10 mouse cellular contexts compared by ENCODE assay signal in genomic region chr2:132017611-132018010, GRCm38 (mm10). TPM values are rescaled to one million over a fixed set of nuclear protein-coding genes. Genes with fewer than 3 reads are reported as not detected.
A peak's percentile ranks its signal among the peaks of the same experiment; 100 is the strongest.
DNase-seq lines count a peak whose midpoint lies in the region; ATAC-seq lines count a peak whose summit lies in the region.
"Had no signal": no experiment of that assay in that cellular context is flagged by ENCODE, and none has a peak within 500 bp of the region (broad histone marks: within the 10 kb centered on the region; RNA-seq: fewer than 3 reads in every experiment).

No protein-coding gene starts in this region.

- WGBS in embryonic facial prominence, embryonic 14.5 days, result 38% methylated on average over 7 of the region's 7 CpGs

- no peak overlapping the region for H3K4me3 ChIP-seq in embryonic facial prominence, embryonic 14.5 days (ENCODE audit: low read depth, low read length)

- peaks cover 8% of the 10 kb centered on the region; the same call in 1 of the 2 replicates for H3K4me1 ChIP-seq in embryonic facial prominence, embryonic 14.5 days (ENCODE audit: control insufficient read depth, insufficient read depth, low read length)

- H3K9me3 ChIP-seq in embryonic facial prominence, embryonic 14.5 days (ENCODE audit: control insufficient read depth, low read length), result no peaks in the 10 kb centered on the region

- H3K27ac ChIP-seq in embryonic facial prominence, embryonic 14.5 days (replicated peaks; ENCODE audit: low read depth, low read length), result no peak overlapping the region

- H3K36me3 ChIP-seq in embryonic facial prominence, embryonic 14.5 days (ENCODE audit: control insufficient read depth, insufficient read depth, low read length), result no peaks in the 10 kb centered on the region

- peak; percentile 24 to 58 for DNase-seq in kidney, postnatal 25 days
- no peak for DNase-seq in kidney, adult 9 months
- DNase-seq in NIH3T3 (ENCODE audit: low read depth), result peak; percentile 46
- DNase-seq in embryonic facial prominence, embryonic 14.5 days (ENCODE audit: low spot score), result peak; percentile 55
- DNase-seq in lung, postnatal 25 days (ENCODE audit: low spot score), result peak; percentile 60
- no peak for DNase-seq in right cerebral cortex, postnatal 25 days
- no peak for DNase-seq in adrenal gland, adult 2 months
- no peak for DNase-seq in right cerebral cortex, postnatal 10 days (ENCODE audit: low spot score in 2 of 2)
- DNase-seq: cerebellum, adult 18-20 months; layer of hippocampus, adult 9-11 months had no signal

- no peaks in the 10 kb centered on the region for H3K27me3 ChIP-seq in embryonic facial prominence, embryonic 14.5 days (replicated peaks; ENCODE audit: control insufficient read depth, insufficient read depth, low read length)

- 0 out of 2 replicates have a peak, but pooled peaks have one; percentile 61 for ATAC-seq in embryonic facial prominence, embryonic 14.5 days (ENCODE audit: low read depth)

- no peak overlapping the region for H3K4me2 ChIP-seq in embryonic facial prominence, embryonic 14.5 days (ENCODE audit: low read depth, low read length)

- H3K9ac ChIP-seq in embryonic facial prominence, embryonic 14.5 days (ENCODE audit: low read depth, low read length), result no peak overlapping the region

RNA-seq across cellular contexts. Expression of gene Rassf2, which starts 12.4 kb away (rescaled TPM):
- polyA plus RNA-seq in embryonic facial prominence, embryonic 14.5 days (2014; fragmentation: Nextera tagmentation; extraction: Ambion mirVana), result 23.0 and 23.1 TPM in 2 replicates
- 10 to 100 TPM; 10.4 to 11.7 TPM for total RNA-seq in adrenal gland, adult 2 months (2021)
- polyA plus RNA-seq in adrenal gland, adult 2 months (2012; rRNA removed), result 10.5 and 12.3 TPM in 2 replicates

Comparison
In these comparisons a context has a peak if more than half of its experiments do, and no peak if none do; other contexts are left out.
1. DNase-seq: peak in kidney, postnatal 25 days (2 of 2), NIH3T3 (single experiment), embryonic facial prominence, embryonic 14.5 days (single experiment) and lung, postnatal 25 days (single experiment); none in kidney, adult 9 months (single experiment), right cerebral cortex, postnatal 25 days (single experiment), adrenal gland, adult 2 months (single experiment) and right cerebral cortex, postnatal 10 days (0 of 2).